Mouse (Mus musculus): Measurements from ENCODE around the gene Dspp.

DNA sequence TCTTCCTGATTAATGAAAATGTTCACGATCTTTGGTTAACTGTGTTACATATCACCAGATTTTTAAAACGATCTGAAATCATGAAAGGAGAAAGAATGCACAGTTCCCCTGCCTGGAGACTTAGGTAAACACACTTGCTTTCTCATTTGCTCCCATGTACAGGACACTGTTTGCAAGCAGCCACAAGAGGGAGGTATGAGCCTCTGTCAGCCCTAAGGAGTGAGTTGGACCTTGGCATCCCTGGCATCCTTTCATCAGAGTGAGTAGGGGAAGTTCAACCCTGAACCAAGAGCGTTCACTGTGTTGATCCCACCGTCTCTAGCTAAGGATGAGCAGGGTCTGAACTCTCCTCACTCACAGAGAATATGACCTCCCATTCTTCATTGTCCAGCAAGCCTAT lies 39.0 kb upstream of the Dspp start:
- TF ChIP-seq POLR2A (IDR thresholded peaks at IDR 0.05; ENCODE audit: extremely low read depth, insufficient read depth, low read length) (no peak), CTCF (IDR thresholded peaks at IDR 0.05; ENCODE audit: low read depth, low read length) (peak; percentile 55)
